Mouse (Mus musculus) hindbrain, postnatal 0 days (tissue): ENCODE measurements at regions not wholly inside any gene's neighbourhood (a gene's known extent, or its start where the extent isn't known, plus 50 kb on each side); places are given as distances from the start of the nearest gene placed in this dataset.

Experiments used
- ATAC-seq: fragments of 200-750 bp; cut with Nextera tagmentation; 2 replicates; pipeline ENCODE4 v1.8.0; 2017; ENCODE audit warnings: mild to moderate bottlenecking, moderate TSS enrichment, moderate library complexity
- DNase-seq: peaks from one replicate; pipeline ENCODE4 v3.0.0-alpha.2; 2015; ENCODE audit warnings: low spot score
- H3K27ac ChIP-seq: fragments of 300-500 bp; sonication (generic); 2 replicates; pipeline ENCODE4 v1.5.1; 2014; ENCODE audit warnings: mild to moderate bottlenecking
- H3K27me3 ChIP-seq: fragments of 300-500 bp; sonication (generic); 2 replicates; pipeline ENCODE4 v1.6.1; 2014; ENCODE audit warnings: low read length, mixed read lengths; ENCODE audit not compliant: insufficient read depth
- H3K36me3 ChIP-seq: fragments of 300-500 bp; sonication (generic); 2 replicates; pipeline ENCODE4 v1.6.1; 2014; ENCODE audit warnings: low read length, mixed read lengths; ENCODE audit not compliant: insufficient read depth
- H3K4me1 ChIP-seq: fragments of 300-500 bp; sonication (generic); 2 replicates; pipeline ENCODE4 v1.6.1; 2014; ENCODE audit warnings: antibody characterized with exemption, low read length, mixed read lengths; ENCODE audit not compliant: insufficient read depth
- H3K4me2 ChIP-seq: fragments of 300-500 bp; sonication (generic); 2 replicates; pipeline ENCODE4 v1.6.1; 2014; ENCODE audit warnings: low read depth, mild to moderate bottlenecking, low read length, moderate library complexity, mixed read lengths
- H3K4me3 ChIP-seq: fragments of 300-500 bp; sonication (generic); 2 replicates; pipeline ENCODE4 v1.5.1; 2014; ENCODE audit warnings: low read length
- H3K9ac ChIP-seq: fragments of 300-500 bp; sonication (generic); replicated peaks from 2 replicates; pipeline ENCODE4 v1.6.1; 2014; ENCODE audit warnings: mild to moderate bottlenecking, low read length, moderate library complexity, mixed read lengths
- H3K9me3 ChIP-seq: fragments of 300-500 bp; sonication (generic); 2 replicates; pipeline ENCODE4 v1.6.1; 2016; ENCODE audit warnings: low read length, mixed read lengths
- CTCF ChIP-seq: IDR thresholded peaks from 2 replicates; pipeline ENCODE4 v1.5.1; 2016; ENCODE audit warnings: antibody characterized with exemption, control low read depth, low read depth
- WGBS: fragments of 180-500 bp; shearing (Covaris S2); extraction: QIAGEN DNeasy Blood & Tissue Kit; methylation state at CpG from one replicate; pipeline ENCODE4 v1.1.7; 2014; 5-methylcytosine and 5-hydroxymethylcytosine counted together

DNA sequence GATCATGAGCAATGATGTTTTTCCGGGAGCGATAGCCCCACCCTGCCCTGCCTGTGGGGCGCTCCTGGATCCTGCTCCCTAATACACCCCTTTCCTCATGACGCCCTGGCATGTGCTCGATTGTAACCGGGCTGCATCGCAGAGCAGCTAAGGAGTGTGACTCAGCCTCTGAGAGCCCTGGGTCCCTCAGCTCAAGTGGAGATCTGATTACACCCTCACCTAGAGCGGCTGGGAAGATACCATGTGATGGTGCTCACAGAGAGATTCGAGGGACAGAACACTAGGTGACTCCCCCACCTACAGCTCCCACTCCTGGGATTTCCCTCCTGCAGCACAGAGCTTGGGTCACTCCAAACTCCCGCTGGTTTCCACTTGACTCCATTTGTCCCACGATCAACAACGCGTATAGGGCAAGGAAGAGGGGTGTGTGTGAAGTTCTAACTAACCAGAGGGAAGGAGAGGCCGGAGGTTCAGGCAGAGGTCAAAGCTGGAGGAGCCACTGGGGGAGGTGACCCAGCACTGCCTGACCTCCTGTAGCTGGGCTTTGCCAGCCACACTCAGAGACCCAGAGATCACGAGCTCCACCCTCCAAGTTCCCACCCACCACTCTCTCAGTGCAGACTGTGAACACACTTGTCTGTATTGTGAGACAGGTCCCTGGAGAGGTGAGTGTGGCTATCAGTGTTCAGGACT lies 173.3 kb upstream of the Igsf21 start:
- 74% methylated on average over 15 of the region's 15 CpGs for WGBS
- Histone ChIP-seq H3K4me1 (no peaks in the 10 kb centered on the region), H3K4me2 (no peak overlapping the region), H3K4me3 (no peak overlapping the region), H3K36me3 (no peaks in the 10 kb centered on the region), H3K27ac (no peak overlapping the region), H3K9ac (no peak overlapping the region), H3K27me3 (no peaks in the 10 kb centered on the region), H3K9me3 (no peaks in the 10 kb centered on the region)
- DNase-seq (no peak), ATAC-seq (peak; percentile 21; the same call in 1 of the 2 replicates)
- TF ChIP-seq CTCF = no peak

DNA sequence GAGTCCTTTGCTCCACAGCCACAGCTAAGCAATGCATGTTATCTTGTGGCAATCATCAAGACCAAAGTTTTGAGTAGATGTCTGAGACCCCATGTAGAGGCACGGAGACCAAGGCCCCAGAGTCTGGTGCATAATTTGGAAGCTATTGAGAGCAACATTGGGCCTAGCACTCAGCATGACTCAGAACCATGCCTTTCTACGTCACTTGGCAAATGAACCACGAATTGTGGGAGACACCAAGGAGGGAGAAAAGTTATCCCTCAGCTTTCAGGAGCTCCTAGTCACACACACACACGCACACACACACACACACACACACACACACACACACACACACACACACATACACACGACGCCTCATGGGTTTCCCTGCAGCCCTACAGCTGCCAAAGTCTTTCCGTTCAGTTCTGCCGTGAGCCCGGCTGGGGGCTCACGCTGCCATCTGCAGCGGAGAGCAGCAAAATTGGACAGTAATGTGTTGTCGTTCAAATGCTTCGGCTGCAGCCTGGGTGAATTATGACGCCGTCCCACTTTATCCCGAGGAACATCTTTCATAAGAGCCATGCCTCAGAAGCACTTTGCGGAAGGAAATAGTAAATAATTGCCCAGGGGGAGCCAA lies 165.8 kb upstream of the Igsf21 start:
- ATAC-seq (no peak), DNase-seq (peak; percentile 77)
- Histone ChIP-seq H3K27me3 (no peaks in the 10 kb centered on the region), H3K4me1 (no peaks in the 10 kb centered on the region; the same call in 1 of the 2 replicates), H3K9me3 (no peaks in the 10 kb centered on the region), H3K27ac (peak overlapping the region; percentile 54; the same call in 1 of the 2 replicates), H3K9ac (no peak overlapping the region), H3K4me2 (no peak overlapping the region), H3K4me3 (no peak overlapping the region), H3K36me3 (no peaks in the 10 kb centered on the region)
- TF ChIP-seq CTCF = peak; percentile 36
- WGBS = 33% methylated on average over 17 of the region's 17 CpGs

DNA sequence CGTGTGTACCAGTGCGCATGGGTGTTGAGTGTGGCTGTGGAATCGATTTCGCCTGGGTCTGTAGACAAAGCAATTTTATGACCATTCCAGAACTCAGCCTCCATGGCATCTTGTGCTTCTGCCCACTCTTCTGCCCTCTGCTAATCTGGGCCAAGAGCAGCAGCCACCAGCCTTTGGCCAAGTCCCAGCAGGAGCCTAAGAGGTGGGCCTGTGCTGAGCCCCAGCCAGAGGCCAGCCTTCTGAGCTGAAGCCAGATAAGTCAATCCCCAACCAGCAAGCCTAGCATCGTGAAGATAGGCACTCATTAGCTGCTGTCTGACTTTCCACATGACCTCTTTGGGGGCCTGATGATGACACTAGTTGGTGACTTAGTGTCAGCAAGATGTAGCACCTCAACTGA lies 161.9 kb upstream of the Igsf21 start:
- Histone ChIP-seq H3K4me1 (no peaks in the 10 kb centered on the region; the same call in 1 of the 2 replicates), H3K4me3 (no peak overlapping the region), H3K9ac (no peak overlapping the region), H3K27ac (no peak overlapping the region), H3K4me2 (no peak overlapping the region), H3K27me3 (no peaks in the 10 kb centered on the region), H3K36me3 (no peaks in the 10 kb centered on the region), H3K9me3 (no peaks in the 10 kb centered on the region)
- no peak for TF ChIP-seq CTCF
- ATAC-seq (no peak), DNase-seq (peak; percentile 33)
- 83% methylated on average over 5 of the region's 5 CpGs for WGBS

DNA sequence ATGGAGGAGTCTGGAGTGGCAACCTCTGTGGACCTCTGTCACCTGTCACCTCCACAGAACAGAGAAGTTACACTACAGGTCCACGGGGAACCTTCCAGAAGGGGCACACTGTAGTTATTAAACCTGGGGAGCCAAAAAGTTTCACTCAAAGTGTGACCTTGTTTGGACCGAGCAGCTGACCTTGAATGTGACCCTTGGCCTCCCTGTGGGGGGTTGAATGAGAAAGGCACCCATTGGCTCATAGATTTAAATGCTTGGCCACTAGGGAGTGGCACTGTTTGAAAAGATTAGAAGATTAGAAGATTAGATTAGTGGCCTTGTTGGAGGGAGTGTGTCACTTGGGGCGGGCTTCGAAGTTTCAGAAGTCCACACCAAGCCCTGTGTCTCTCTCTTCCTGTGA lies 160.3 kb upstream of the Igsf21 start:
- no peak overlapping the region for H3K9ac ChIP-seq
- no peak overlapping the region for H3K4me3 ChIP-seq
- WGBS = 89% methylated on average over 4 of the region's 4 CpGs
- ATAC-seq = no peak
- H3K9me3 ChIP-seq = no peaks in the 10 kb centered on the region
- H3K4me2 ChIP-seq = no peak overlapping the region
- TF ChIP-seq CTCF = no peak
- no peaks in the 10 kb centered on the region for H3K36me3 ChIP-seq
- DNase-seq = no peak
- H3K4me1 ChIP-seq = no peaks in the 10 kb centered on the region
- no peaks in the 10 kb centered on the region for H3K27me3 ChIP-seq
- no peak overlapping the region for H3K27ac ChIP-seq

DNA sequence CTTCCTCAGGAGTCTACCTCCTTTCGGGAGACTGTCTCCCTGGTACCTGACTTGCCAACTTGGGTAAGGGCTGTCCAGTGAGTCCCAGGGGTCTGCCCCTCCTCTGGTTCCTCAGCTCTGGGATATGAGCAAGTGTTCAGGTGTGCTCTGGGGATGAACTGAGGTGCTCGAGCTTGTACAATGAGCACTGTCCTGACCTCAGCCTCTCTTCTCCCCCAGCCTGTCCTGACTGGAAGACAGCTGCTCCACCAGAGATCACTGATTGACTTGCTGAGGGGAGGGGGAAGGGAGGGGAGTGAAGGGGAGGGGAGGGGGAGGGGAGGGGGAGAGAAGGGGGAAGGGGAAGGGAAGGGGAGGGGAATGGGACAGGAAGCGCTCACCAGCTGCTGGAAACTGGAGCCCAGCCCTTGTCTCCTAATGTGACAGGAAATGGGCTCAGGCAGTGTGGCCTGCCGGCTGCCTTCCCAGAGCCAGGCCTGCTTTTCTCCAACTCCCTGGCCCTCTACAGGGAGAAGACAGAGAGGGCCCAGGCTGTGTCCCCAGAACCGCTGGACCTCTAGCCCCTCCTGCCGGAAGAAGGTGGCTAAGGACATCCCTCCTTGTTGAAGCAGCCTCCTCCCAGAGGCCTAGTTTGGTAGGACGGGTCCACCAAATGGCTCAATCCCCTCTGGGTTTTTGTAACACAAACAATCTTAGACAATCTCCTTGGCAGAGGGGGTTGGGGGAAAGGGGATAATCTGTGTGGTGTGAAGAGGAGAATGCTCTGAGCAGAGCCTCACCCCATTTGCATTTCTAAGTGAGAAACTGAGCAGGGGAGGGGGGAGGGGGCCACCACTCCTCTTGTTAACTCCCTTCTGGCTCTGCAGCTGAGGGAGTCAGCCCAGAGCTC lies 159.7 kb upstream of the Igsf21 start:
- 22% methylated on average over 7 of the region's 7 CpGs for WGBS
- Histone ChIP-seq H3K4me1 (no peaks in the 10 kb centered on the region), H3K36me3 (no peaks in the 10 kb centered on the region), H3K9me3 (no peaks in the 10 kb centered on the region), H3K4me2 (no peak overlapping the region), H3K9ac (no peak overlapping the region), H3K27ac (no peak overlapping the region), H3K4me3 (no peak overlapping the region), H3K27me3 (no peaks in the 10 kb centered on the region)
- ATAC-seq (peak; percentile 88), DNase-seq (peak; percentile 78)
- peak; percentile 82 for TF ChIP-seq CTCF

DNA sequence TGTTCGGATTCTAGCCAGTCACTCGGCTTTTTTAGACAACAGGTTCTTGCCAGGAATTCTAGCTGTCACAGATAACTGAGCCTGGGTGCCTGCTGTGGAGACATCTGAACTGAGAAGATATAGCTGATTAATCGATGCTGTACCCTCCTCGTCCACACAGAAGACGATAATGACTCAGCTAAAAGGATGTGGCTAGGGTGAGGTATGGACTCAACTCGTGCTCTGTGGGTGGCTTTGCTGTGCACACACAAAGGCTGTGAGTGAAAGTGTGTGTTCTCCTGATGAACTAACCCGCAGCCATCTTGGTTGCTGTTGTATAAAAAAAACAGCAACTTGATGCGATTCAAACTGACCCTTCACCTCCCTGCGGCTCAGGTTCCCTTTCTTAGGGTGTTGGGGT lies 158.8 kb upstream of the Igsf21 start:
- 71% methylated on average over 9 of the region's 9 CpGs for WGBS
- no peaks in the 10 kb centered on the region for H3K27me3 ChIP-seq
- no peak overlapping the region for H3K27ac ChIP-seq
- H3K9ac ChIP-seq = no peak overlapping the region
- no peaks in the 10 kb centered on the region for H3K9me3 ChIP-seq
- H3K4me1 ChIP-seq = no peaks in the 10 kb centered on the region
- no peak for TF ChIP-seq CTCF
- DNase-seq (no peak), ATAC-seq (no peak)
- H3K4me2 ChIP-seq = no peak overlapping the region
- no peaks in the 10 kb centered on the region for H3K36me3 ChIP-seq
- no peak overlapping the region for H3K4me3 ChIP-seq
